Mouse (Mus musculus): ENCODE results near the gene Lpcat2. TPM values are rescaled to one million over a fixed set of nuclear protein-coding genes. Genes with fewer than 3 reads are reported as not detected.

The Lpcat2 gene
- total and polyA plus RNA-seq, 3 experiments: 5.2 to 7.5 TPM; not detected in 1

- Histone ChIP-seq H3K9ac (ENCODE audit: control insufficient read depth, low read depth, low read length, poor library complexity, severe bottlenecking) (no peak overlapping the region), H3K36me3 (ENCODE audit: control insufficient read depth in 1 of 2, insufficient read depth in 2 of 2, low read length in 2 of 2) (no peaks in the 10 kb centered on the region), H3K9me3 (replicated peaks; ENCODE audit: insufficient read depth, low read length) (no peaks in the 10 kb centered on the region), H3K4me1 (ENCODE audit: control insufficient read depth in 1 of 2, insufficient read depth in 2 of 2, low read length in 2 of 2) (no peaks in the 10 kb centered on the region), H3K27ac (ENCODE audit: control insufficient read depth, low read depth, low read length) (no peak overlapping the region), H3K79me2 (ENCODE audit: control insufficient read depth, insufficient read depth, low read length, poor library complexity) (no peaks in the 10 kb centered on the region), H3K27me3 (ENCODE audit: control insufficient read depth in 1 of 2, insufficient read depth in 2 of 2, low read length in 2 of 2) (no peaks in the 10 kb centered on the region), H3K4me3 (ENCODE audit: control insufficient read depth in 1 of 2, insufficient read depth in 1 of 2, low read depth in 2 of 2, low read length in 2 of 2) (no peak overlapping the region)
- peak; percentile 97 for TF ChIP-seq ZC3H11A (IDR thresholded peaks at IDR 0.05; ENCODE audit: low read depth, low read length)
- TF ChIP-seq MAX (IDR thresholded peaks at IDR 0.05; ENCODE audit: low read length): no peak
- TF ChIP-seq MXI1 (IDR thresholded peaks at IDR 0.05; ENCODE audit: low read depth, low read length): no peak
- no peak for TF ChIP-seq MAFK (IDR thresholded peaks at IDR 0.05; ENCODE audit: borderline replicate concordance, low read depth, low read length)
- TF ChIP-seq USF2 (IDR thresholded peaks at IDR 0.05; ENCODE audit: borderline replicate concordance in 1 of 2, insufficient read depth in 1 of 2, low read depth in 1 of 2, low read length in 2 of 2): no peak
- no peak for TF ChIP-seq POLR2AphosphoS2 (IDR thresholded peaks at IDR 0.05; ENCODE audit: low read length)
- TF ChIP-seq TBP (IDR thresholded peaks at IDR 0.05; ENCODE audit: low read depth, low read length): no peak
- TF ChIP-seq SMC3 (IDR thresholded peaks at IDR 0.05; ENCODE audit: low read depth, low read length): peak; percentile 98
- peak; percentile 78 for TF ChIP-seq ELF1 (IDR thresholded peaks at IDR 0.05; ENCODE audit: low read depth, low read length)
- TF ChIP-seq RAD21 (IDR thresholded peaks at IDR 0.05; ENCODE audit: low read depth, low read length): peak; percentile 95
- no peak for TF ChIP-seq TAL1 (IDR thresholded peaks at IDR 0.05; ENCODE audit: low read length)
- TF ChIP-seq EP300 (IDR thresholded peaks at IDR 0.05; ENCODE audit: low read depth in 1 of 2, low read length in 2 of 2): no peak
- peak; percentile 64 to 99 (median 87) for TF ChIP-seq CTCF (IDR thresholded peaks at IDR 0.05 in 2 of 3, conservative IDR thresholded peaks at IDR 0.05 in 1 of 3; ENCODE audit: control insufficient read depth in 1 of 3, insufficient read depth in 1 of 3, low read depth in 2 of 3, low read length in 3 of 3, poor library complexity in 1 of 3, severe bottlenecking in 1 of 3)
- TF ChIP-seq UBTF (IDR thresholded peaks at IDR 0.05; ENCODE audit: borderline replicate concordance, insufficient read depth, low read depth, low read length): no peak
- DNase-seq (ENCODE audit: low read depth, low spot score): peak; percentile 71
Measured at GRCm38 (mm10) chr8:92817928-92818818, 37.0 kb upstream of the Lpcat2 start.

GRCm38 (mm10) chr8:92821151-92821550 is 34.0 kb upstream of the Lpcat2 start:
- no peak overlapping the region for H3K9ac ChIP-seq (ENCODE audit: control insufficient read depth, low read depth, low read length, poor library complexity, severe bottlenecking)
- no peak overlapping the region for H3K4me3 ChIP-seq (ENCODE audit: control insufficient read depth in 1 of 2, insufficient read depth in 1 of 2, low read depth in 2 of 2, low read length in 2 of 2)
- no peaks in the 10 kb centered on the region for H3K36me3 ChIP-seq (ENCODE audit: control insufficient read depth in 1 of 2, insufficient read depth in 2 of 2, low read length in 2 of 2)
- H3K9me3 ChIP-seq (replicated peaks; ENCODE audit: insufficient read depth, low read length): no peaks in the 10 kb centered on the region
- no peak for DNase-seq (ENCODE audit: low read depth, low spot score)
- H3K4me1 ChIP-seq (ENCODE audit: control insufficient read depth in 1 of 2, insufficient read depth in 2 of 2, low read length in 2 of 2): no peaks in the 10 kb centered on the region
- H3K27ac ChIP-seq (ENCODE audit: control insufficient read depth, low read depth, low read length): no peak overlapping the region
- no peaks in the 10 kb centered on the region for H3K79me2 ChIP-seq (ENCODE audit: control insufficient read depth, insufficient read depth, low read length, poor library complexity)
- H3K27me3 ChIP-seq (ENCODE audit: control insufficient read depth in 1 of 2, insufficient read depth in 2 of 2, low read length in 2 of 2): no peaks in the 10 kb centered on the region
- no peak for TF ChIP-seq USF2 (IDR thresholded peaks at IDR 0.05; ENCODE audit: borderline replicate concordance in 1 of 2, insufficient read depth in 1 of 2, low read depth in 1 of 2, low read length in 2 of 2)
- TF ChIP-seq ZKSCAN1 (IDR thresholded peaks at IDR 0.05; ENCODE audit: low read depth, low read length): no peak
- no peak for TF ChIP-seq GATA1 (IDR thresholded peaks at IDR 0.05; ENCODE audit: low read depth, low read length)
- no peak for TF ChIP-seq TCF12 (IDR thresholded peaks at IDR 0.05; ENCODE audit: low read depth, low read length)
- no peak for TF ChIP-seq MEF2A (IDR thresholded peaks at IDR 0.05; ENCODE audit: extremely low read depth, insufficient replicate concordance, low read depth, low read length, poor library complexity, severe bottlenecking)
- no peak for TF ChIP-seq HCFC1 (IDR thresholded peaks at IDR 0.05; ENCODE audit: low read depth, low read length)
- no peak for TF ChIP-seq TAL1 (IDR thresholded peaks at IDR 0.05; ENCODE audit: low read length)
- no peak for TF ChIP-seq ZC3H11A (IDR thresholded peaks at IDR 0.05; ENCODE audit: low read depth, low read length)
- no peak for TF ChIP-seq E2F4 (IDR thresholded peaks at IDR 0.05; ENCODE audit: borderline replicate concordance, low read depth, low read length)
- no peak for TF ChIP-seq JUND (IDR thresholded peaks at IDR 0.05; ENCODE audit: low read depth, low read length)
- no peak for TF ChIP-seq ZMIZ1 (IDR thresholded peaks at IDR 0.05; ENCODE audit: low read depth, low read length)
- TF ChIP-seq ETS1 (IDR thresholded peaks at IDR 0.05; ENCODE audit: low read depth, low read length): no peak
- no peak for TF ChIP-seq CTCF (IDR thresholded peaks at IDR 0.05 in 2 of 3, conservative IDR thresholded peaks at IDR 0.05 in 1 of 3; ENCODE audit: control insufficient read depth in 1 of 3, insufficient read depth in 1 of 3, low read depth in 2 of 3, low read length in 3 of 3, poor library complexity in 1 of 3, severe bottlenecking in 1 of 3)
- TF ChIP-seq RAD21 (IDR thresholded peaks at IDR 0.05; ENCODE audit: low read depth, low read length): no peak
- no peak for TF ChIP-seq EP300 (IDR thresholded peaks at IDR 0.05; ENCODE audit: low read depth in 1 of 2, low read length in 2 of 2)
- TF ChIP-seq USF1 (IDR thresholded peaks at IDR 0.05; ENCODE audit: low read depth, low read length): no peak
- TF ChIP-seq NRF1 (IDR thresholded peaks at IDR 0.05; ENCODE audit: insufficient read depth, low read depth, low read length, poor library complexity, severe bottlenecking): no peak

All from MEL (cell line).